Mouse (Mus musculus): Measurements from ENCODE around the gene Trim33. TPM values are rescaled to one million over a fixed set of nuclear protein-coding genes. Genes with fewer than 3 reads are reported as not detected.

Trim33 gene
- polyA plus RNA-seq (2015; fragmentation: Nextera tagmentation; extraction: Ambion mirVana): 20.6 and 26.9 TPM in 2 replicates

DNA sequence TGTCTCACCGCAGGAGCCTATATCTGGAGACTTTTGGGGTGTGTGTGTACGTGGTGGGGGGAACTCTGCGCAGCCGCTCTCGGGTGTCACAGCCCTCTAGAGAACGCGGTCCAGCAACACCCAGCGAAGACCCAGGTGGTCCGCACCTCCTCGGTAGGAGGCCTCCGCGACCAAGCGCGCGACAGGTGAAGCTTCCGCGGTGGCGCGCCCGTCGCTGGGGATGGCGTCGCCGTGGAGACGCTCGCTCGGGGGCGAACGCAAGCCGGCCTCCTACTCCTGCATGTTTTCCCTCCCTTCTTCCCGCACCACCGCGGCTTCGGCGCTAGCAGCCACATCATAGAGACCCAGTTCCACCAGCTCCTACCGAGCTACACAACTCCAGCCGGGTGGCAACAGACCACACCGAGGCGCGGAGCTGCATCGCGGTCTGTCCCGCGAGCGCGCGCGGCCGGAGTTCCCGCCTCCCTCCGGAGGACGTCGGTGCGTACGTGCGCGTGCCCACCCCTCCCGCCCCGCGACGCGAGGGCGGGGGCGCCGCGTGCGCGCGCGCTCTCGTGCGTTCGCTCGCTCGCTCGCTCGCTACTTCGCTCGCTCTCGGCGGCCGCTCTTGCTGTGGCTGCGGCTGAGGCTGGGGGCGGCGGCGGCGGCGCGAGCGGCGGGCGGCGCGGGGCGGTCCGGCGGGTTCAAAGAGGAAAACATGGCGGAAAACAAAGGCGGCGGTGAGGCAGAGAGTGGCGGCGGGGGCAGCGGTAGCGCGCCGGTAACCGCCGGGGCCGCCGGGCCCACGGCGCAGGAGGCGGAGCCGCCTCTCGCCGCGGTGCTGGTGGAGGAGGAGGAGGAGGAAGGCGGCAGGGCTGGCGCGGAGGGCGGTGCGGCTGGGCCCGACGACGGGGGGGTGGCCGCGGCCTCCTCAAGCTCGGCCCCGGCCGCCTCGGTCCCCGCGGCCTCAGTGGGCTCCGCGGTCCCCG, at the start of gene Trim33:
TSS of gene Trim33 (plus strand) at position 112 of the 968 bp plus-strand sequence.
- Histone ChIP-seq H3K4me3 (replicated peaks) (peak within 1 kb of the TSS; percentile 97), H3K4me2 (peak within 1 kb of the TSS; percentile 76), H3K4me1 (peaks cover 29% of the 10 kb centered on the region), H3K9me3 (replicated peaks) (no peaks in the 10 kb centered on the region), H3K27me3 (replicated peaks) (no peaks in the 10 kb centered on the region), H3K9ac (replicated peaks) (peak within 1 kb of the TSS; percentile 99), H3K27ac (replicated peaks) (peak within 1 kb of the TSS; percentile 99), H3K36me3 (no peaks in the 10 kb centered on the region)
- peak; percentile 88 for ATAC-seq (ENCODE audit: low FRiP score)
- WGBS: under 1% methylated on average over 97 of the region's 136 CpGs

DNA sequence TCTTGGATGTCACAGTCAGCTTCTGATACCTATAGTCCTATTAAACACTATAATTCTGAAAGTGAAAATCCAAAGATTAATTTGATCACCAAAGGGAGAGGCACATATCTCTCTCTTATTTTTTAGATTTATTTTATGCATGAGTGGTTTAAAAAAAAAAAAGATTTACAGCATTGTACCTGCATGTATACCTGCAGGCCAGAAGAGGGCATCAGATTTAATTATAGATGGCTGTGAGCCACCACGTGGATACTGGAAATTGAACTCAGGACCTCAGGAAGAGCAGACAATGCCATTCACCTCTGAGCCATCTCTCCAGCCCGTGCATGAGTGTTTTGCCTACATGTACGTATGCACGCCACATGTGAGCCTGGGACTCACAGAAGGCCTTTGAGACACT, 46.7 kb upstream of the Trim33 start:
- Histone ChIP-seq H3K4me1 (no peaks in the 10 kb centered on the region), H3K4me3 (replicated peaks) (no peak overlapping the region), H3K4me2 (no peak overlapping the region), H3K27me3 (replicated peaks) (no peaks in the 10 kb centered on the region), H3K9me3 (replicated peaks) (peaks cover 7% of the 10 kb centered on the region), H3K36me3 (no peaks in the 10 kb centered on the region), H3K9ac (replicated peaks) (no peak overlapping the region), H3K27ac (replicated peaks) (no peak overlapping the region)
- WGBS: 81% methylated on average over 4 of the region's 4 CpGs
- no peak for ATAC-seq (ENCODE audit: low FRiP score)

DNA sequence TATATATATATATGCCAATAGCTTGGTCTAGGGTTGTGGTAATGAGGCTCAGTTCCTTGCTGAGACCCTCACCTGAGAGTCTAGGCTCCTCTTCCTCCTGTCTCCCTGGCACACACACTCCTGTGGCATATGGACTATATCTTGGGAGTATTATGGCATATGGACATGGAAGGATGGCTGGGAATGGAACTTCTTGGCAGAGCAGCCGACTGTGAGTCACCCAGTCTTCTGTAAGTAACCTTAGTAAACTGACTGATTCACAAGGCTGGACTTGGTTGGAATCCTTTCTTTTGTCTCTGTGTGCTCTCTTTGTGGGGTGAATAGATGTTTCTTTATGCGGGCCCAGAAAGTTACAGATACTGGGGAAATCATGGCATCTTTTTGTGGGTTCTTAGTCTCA, 37.6 kb upstream of the Trim33 start:
- Histone ChIP-seq H3K36me3 (no peaks in the 10 kb centered on the region), H3K9ac (replicated peaks) (no peak overlapping the region), H3K27ac (replicated peaks) (no peak overlapping the region), H3K27me3 (replicated peaks) (no peaks in the 10 kb centered on the region), H3K4me2 (no peak overlapping the region), H3K9me3 (replicated peaks) (no peaks in the 10 kb centered on the region), H3K4me3 (replicated peaks) (no peak overlapping the region), H3K4me1 (no peaks in the 10 kb centered on the region)
- WGBS: 95% methylated on average over 2 of the region's 2 CpGs
- no peak for ATAC-seq (ENCODE audit: low FRiP score)

DNA sequence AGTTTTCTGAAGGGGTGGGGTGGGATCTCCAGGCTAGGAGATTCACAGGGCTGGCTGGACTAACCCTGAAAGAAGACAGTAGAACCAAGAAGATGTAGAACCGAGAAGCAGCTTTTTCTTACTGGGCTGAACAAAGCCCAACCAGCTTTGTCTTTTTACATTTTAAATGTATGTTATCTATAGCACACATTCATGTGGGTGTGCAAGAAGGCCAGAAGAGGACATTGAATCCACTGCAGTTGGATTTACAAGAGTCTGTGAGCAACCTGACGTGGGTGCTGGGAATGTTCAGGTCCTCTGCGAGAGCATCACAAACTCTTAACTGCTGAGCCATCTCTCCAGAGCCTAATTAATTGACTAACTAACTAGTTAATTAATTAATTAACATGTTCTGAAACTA, 36.9 kb upstream of the Trim33 start:
- WGBS: 85% methylated on average over 3 of the region's 3 CpGs
- H3K27ac ChIP-seq (replicated peaks): no peak overlapping the region
- H3K36me3 ChIP-seq: no peaks in the 10 kb centered on the region
- H3K27me3 ChIP-seq (replicated peaks): no peaks in the 10 kb centered on the region
- no peak overlapping the region for H3K4me2 ChIP-seq
- H3K4me1 ChIP-seq: peaks cover 4% of the 10 kb centered on the region
- no peak for ATAC-seq (ENCODE audit: low FRiP score)
- H3K9me3 ChIP-seq (replicated peaks): no peaks in the 10 kb centered on the region
- no peak overlapping the region for H3K4me3 ChIP-seq (replicated peaks)
- no peak overlapping the region for H3K9ac ChIP-seq (replicated peaks)

DNA sequence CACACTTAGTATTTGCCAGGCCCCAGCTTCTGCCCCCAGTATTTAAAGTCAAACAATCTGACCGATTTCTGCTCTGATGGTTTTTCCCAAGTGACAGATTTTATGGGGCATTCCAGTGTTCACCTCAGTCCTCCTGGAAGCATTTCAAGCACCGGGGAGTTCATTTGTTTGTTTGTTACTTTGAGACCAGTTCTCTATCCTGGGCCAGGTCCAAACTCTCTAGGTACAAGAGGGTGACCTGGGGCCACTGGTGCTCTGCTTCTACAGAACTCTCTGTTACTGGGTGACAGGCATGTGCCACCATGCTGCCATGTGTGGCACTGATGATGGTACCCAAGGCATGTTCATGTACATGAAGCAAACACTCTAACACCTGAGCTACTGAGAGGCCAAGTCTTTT, 35.6 kb upstream of the Trim33 start:
- H3K9ac ChIP-seq (replicated peaks): no peak overlapping the region
- H3K9me3 ChIP-seq (replicated peaks): no peaks in the 10 kb centered on the region
- H3K27me3 ChIP-seq (replicated peaks): no peaks in the 10 kb centered on the region
- no peaks in the 10 kb centered on the region for H3K36me3 ChIP-seq
- no peak overlapping the region for H3K4me2 ChIP-seq
- ATAC-seq (ENCODE audit: low FRiP score): no peak
- H3K27ac ChIP-seq (replicated peaks): no peak overlapping the region
- peaks cover 4% of the 10 kb centered on the region for H3K4me1 ChIP-seq
- 86% methylated on average over 2 of the region's 2 CpGs for WGBS
- H3K4me3 ChIP-seq (replicated peaks): no peak overlapping the region

DNA sequence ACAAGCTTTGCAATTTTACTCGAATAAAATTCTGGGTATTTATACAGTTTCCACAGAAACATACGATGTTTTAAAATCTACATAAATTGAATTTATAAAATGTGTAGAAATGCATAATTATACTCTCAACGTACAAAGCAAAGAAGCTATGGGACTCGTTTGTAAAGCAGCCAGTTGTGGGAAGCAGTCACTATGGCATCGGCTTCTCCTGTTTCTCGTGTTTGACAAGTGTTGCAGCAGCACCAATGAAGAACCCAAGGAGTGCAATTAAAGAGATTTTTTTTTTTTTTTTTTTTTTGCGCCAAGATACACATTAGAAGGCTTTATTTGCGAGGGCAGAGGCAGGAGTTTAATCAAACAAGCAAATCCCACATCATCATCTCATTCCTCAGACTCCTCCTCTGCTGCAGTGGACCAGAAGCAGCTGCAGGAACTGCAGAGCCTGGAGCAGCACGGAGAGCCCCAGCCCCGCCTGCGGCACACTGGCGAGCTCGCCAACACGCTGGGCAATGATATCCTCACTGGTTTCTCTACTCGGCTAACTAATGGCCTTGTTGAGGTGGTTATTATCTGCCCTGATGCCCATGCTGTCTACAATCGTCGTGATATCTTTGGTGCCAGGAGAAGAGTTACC, 32.3 kb upstream of the Trim33 start:
- Histone ChIP-seq H3K27ac (replicated peaks) (0 out of 2 replicates have a peak overlapping the region, but pooled peaks have one; percentile 14), H3K4me2 (peak overlapping the region; percentile 9; the same call in 1 of the 2 replicates), H3K27me3 (replicated peaks) (no peaks in the 10 kb centered on the region), H3K9me3 (replicated peaks) (no peaks in the 10 kb centered on the region), H3K4me3 (replicated peaks) (no peak overlapping the region), H3K4me1 (peaks cover 4% of the 10 kb centered on the region), H3K36me3 (no peaks in the 10 kb centered on the region), H3K9ac (replicated peaks) (no peak overlapping the region)
- WGBS: 66% methylated on average over 17 of the region's 17 CpGs
- peak; percentile 70 for ATAC-seq (ENCODE audit: low FRiP score)

DNA sequence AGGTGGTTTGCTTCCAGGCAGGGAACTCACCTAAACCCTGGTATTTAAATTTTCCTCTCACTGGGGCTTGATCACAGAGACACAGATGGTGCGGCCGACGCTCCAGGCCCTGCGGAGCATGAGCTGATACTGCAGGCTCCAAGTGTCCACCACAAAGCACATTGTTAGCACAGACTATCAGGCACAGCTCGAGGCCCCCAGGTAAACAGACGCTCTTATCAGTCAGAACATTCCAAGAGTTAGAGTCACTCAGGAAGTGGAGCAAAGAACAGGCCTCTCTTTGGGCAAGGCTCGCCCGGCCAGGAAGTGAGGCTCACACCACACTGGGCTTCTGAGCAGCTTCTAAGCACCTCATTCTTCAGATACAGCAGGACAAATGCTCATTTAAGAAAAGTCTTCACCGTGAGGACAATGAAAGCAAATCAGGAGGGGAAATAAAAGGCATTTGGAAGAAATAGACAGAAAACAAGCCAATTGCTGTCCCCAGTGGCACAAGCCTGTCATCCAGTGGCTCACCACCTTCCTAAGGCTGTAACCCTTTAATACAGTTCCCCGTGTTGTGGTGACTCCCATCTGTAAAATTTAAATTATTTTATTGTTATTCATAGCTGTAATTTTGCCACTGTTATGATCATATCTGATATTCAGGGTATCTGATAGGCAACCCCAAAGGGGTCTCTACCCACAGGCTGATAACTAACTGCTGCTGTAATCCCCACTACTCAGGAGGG, 22.8 kb upstream of the Trim33 start:
- Histone ChIP-seq H3K9me3 (replicated peaks) (no peaks in the 10 kb centered on the region), H3K27ac (replicated peaks) (no peak overlapping the region), H3K4me2 (no peak overlapping the region), H3K9ac (replicated peaks) (no peak overlapping the region), H3K4me1 (no peaks in the 10 kb centered on the region), H3K4me3 (replicated peaks) (no peak overlapping the region), H3K36me3 (no peaks in the 10 kb centered on the region), H3K27me3 (replicated peaks) (no peaks in the 10 kb centered on the region)
- no peak for ATAC-seq (ENCODE audit: low FRiP score)
- 69% methylated on average over 10 of the region's 10 CpGs for WGBS

DNA sequence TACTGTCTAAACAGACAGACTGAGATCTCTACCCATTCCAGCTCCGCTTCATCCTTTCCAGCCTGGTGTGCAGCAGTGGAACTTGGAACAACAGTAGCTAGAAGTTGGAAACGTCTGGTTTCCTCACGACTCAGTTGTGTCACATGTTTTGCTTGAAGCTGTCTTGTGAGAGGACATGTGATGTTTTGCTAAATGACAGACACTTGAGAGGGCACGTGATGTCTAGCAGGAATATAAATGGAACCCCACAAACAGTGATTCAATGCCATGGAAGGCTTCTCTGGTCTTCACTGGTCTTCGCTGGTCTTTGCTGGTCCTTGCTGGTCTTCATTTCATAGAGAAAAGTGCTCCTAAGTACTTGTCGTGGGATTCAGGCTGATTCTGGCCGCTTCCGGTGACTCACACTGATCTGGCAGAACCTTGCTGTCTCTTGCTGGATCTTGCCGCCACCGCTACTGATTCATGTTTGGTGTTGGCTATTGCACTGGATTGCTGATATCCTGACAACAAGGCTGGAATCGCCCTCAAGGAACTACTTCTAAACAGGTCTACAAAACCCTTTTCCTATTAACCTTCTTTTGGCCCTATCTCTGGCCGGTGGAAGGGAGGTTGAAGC, 16.2 kb upstream of the Trim33 start:
- H3K9me3 ChIP-seq (replicated peaks): no peaks in the 10 kb centered on the region
- no peak overlapping the region for H3K9ac ChIP-seq (replicated peaks)
- no peaks in the 10 kb centered on the region for H3K4me1 ChIP-seq
- H3K4me3 ChIP-seq (replicated peaks): no peak overlapping the region
- H3K27me3 ChIP-seq (replicated peaks): no peaks in the 10 kb centered on the region
- WGBS: 95% methylated on average over 12 of the region's 12 CpGs
- no peak overlapping the region for H3K4me2 ChIP-seq
- H3K27ac ChIP-seq (replicated peaks): no peak overlapping the region
- H3K36me3 ChIP-seq: no peaks in the 10 kb centered on the region
- no peak for ATAC-seq (ENCODE audit: low FRiP score)

DNA sequence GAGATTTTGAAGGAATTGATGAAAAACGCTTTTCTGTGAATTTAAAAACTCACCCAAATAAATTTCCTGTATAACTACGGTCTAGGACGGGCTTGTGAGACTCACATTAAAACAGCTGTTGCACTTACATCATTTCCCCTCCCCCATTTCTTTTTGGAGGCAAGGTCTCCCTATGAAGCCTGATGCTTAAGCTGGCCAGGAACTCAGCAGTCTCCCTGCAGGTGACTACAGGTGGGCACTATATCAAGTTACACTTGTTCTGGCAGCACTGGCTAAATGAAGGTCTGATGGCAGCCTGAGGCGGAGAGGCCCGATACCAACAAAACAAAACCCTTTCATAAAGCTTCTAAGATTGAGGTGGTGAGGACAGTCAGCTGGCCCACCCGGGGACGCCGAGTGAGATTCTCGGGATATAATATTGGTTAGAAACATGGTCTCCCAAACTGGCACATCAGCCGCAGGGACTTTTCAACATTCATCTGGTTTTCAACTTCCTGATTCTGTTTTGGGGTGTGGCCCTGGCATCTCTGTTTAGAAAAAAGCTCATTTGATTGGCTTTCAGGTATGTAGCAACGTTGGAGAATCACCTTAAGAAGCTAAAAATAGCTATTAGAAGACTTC, 422 bp upstream of the Trim33 start:
- 13% methylated on average over 11 of the region's 11 CpGs for WGBS
- Histone ChIP-seq H3K27ac (replicated peaks) (peak overlapping the region; percentile 99), H3K4me2 (peak overlapping the region; percentile 63), H3K27me3 (replicated peaks) (no peaks in the 10 kb centered on the region), H3K9me3 (replicated peaks) (no peaks in the 10 kb centered on the region), H3K9ac (replicated peaks) (peak overlapping the region; percentile 99), H3K4me3 (replicated peaks) (peak overlapping the region; percentile 97), H3K36me3 (no peaks in the 10 kb centered on the region), H3K4me1 (peaks cover 26% of the 10 kb centered on the region)
- 0 out of 2 replicates have a peak, but pooled peaks have one; percentile 0 for ATAC-seq (ENCODE audit: low FRiP score)

DNA sequence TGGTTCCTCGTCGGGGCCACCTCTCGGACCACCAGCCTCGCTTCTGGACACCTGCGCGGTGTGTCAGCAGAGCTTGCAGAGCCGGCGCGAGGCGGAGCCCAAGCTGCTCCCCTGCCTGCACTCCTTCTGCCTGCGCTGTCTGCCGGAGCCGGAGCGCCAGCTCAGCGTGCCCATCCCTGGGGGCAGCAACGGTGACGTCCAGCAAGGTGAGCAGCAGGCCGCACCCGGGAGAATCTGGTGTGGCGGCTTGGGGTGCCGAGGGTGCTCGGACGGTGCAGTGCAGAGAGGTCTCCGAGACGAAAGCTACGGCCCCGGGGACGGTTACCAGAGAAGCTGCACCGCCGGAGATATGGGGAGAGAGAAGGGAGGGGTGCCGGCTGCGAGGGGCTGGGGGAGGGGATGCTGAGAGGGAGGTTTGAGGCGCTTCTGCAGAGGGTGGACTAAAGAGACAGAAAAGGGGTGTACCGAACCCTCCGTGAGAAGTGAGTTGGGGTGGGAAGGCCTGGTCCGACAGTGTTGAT, 1.2 kb downstream of the Trim33 start:
- Histone ChIP-seq H3K4me3 (replicated peaks) (peak overlapping the region; percentile 97), H3K9me3 (replicated peaks) (no peaks in the 10 kb centered on the region), H3K4me2 (peak overlapping the region; percentile 76), H3K27me3 (replicated peaks) (no peaks in the 10 kb centered on the region), H3K36me3 (no peaks in the 10 kb centered on the region), H3K9ac (replicated peaks) (peak overlapping the region; percentile 99), H3K27ac (replicated peaks) (peak overlapping the region; percentile 99), H3K4me1 (peaks cover 29% of the 10 kb centered on the region)
- under 1% methylated on average over 36 of the region's 36 CpGs for WGBS
- peak; percentile 72 for ATAC-seq (ENCODE audit: low FRiP score)

Data from neural tube, embryonic 15.5 days (tissue).